Comparison of ENCODE assay signal across 7 mouse cellular contexts in genomic region chr1:59795336-59795735, GRCm38 (mm10). TPM values are rescaled to one million over a fixed set of nuclear protein-coding genes. Genes with fewer than 3 reads are reported as not detected.
DNase-seq lines count a peak whose midpoint lies in the region; ATAC-seq and TF ChIP-seq lines count a peak whose summit lies in the region.

No protein-coding gene starts in this region.

- H3K4me2 ChIP-seq in kidney, postnatal 0 days (ENCODE audit: low read length), result no peak overlapping the region
- H3K4me2 ChIP-seq in midbrain, embryonic 13.5 days (replicated peaks), result no peak overlapping the region

- DNase-seq in left cerebral cortex, adult 11 months (ENCODE audit: low spot score), result peak; percentile 45
- DNase-seq in left cerebral cortex, postnatal 36 days (ENCODE audit: low spot score in 2 of 2), result no peak
- peak; percentile 18 to 63 for DNase-seq in cerebellum, postnatal 25 days
- peak; percentile 42 for DNase-seq in kidney, postnatal 0 days (ENCODE audit: low spot score)
- peak; percentile 60 for DNase-seq in lung, postnatal 25 days (ENCODE audit: low spot score)

- TF ChIP-seq CTCF in kidney, postnatal 0 days (IDR thresholded peaks at IDR 0.05; ENCODE audit: low read depth), result no peak

- H3K4me1 ChIP-seq in kidney, postnatal 0 days (replicated peaks; ENCODE audit: insufficient read depth, low read length), result no peaks in the 10 kb centered on the region
- H3K4me1 ChIP-seq in midbrain, embryonic 13.5 days (replicated peaks), result no peaks in the 10 kb centered on the region

- intact Hi-C loops in left cerebral cortex, postnatal 36 days (cut with DNase I), result no loop called here

- no peak overlapping the region for H3K4me3 ChIP-seq in kidney, postnatal 0 days (replicated peaks; ENCODE audit: low read depth, low read length)
- H3K4me3 ChIP-seq in midbrain, embryonic 13.5 days (replicated peaks), result no peak overlapping the region

- no peak overlapping the region for H3K9ac ChIP-seq in kidney, postnatal 0 days (ENCODE audit: low read depth, low read length)
- H3K9ac ChIP-seq in midbrain, embryonic 13.5 days (replicated peaks), result no peak overlapping the region

- H3K27me3 ChIP-seq in kidney, postnatal 0 days (ENCODE audit: insufficient read depth, low read length), result no peaks in the 10 kb centered on the region
- no peaks in the 10 kb centered on the region for H3K27me3 ChIP-seq in midbrain, embryonic 13.5 days

- H3K27ac ChIP-seq in kidney, postnatal 0 days, result no peak overlapping the region
- no peak overlapping the region for H3K27ac ChIP-seq in midbrain, embryonic 13.5 days

- ATAC-seq in kidney, postnatal 0 days (replicated peaks; ENCODE audit: low FRiP score, low read depth), result no peak
- ATAC-seq in megakaryocyte progenitor cell, adult 5-6 weeks (replicated peaks; ENCODE audit: poor library complexity), result no peak
- ATAC-seq in midbrain, embryonic 13.5 days, result no peak

- H3K9me3 ChIP-seq in kidney, postnatal 0 days (replicated peaks; ENCODE audit: low read length), result no peaks in the 10 kb centered on the region
- no peaks in the 10 kb centered on the region for H3K9me3 ChIP-seq in midbrain, embryonic 13.5 days

- WGBS in kidney, postnatal 0 days, result 50% methylated on average over 1 of the region's 1 CpGs
- WGBS in midbrain, embryonic 13.5 days, result 9% methylated on average over 1 of the region's 1 CpGs

- H3K36me3 ChIP-seq in kidney, postnatal 0 days (ENCODE audit: insufficient read depth, low read length), result no peaks in the 10 kb centered on the region
- no peaks in the 10 kb centered on the region for H3K36me3 ChIP-seq in midbrain, embryonic 13.5 days

RNA-seq across cellular contexts. Expression of gene Bmpr2, which starts 32.1 kb away (rescaled TPM):
- total RNA-seq in left cerebral cortex, postnatal 36 days (2021), result 100 to 1,000 TPM in 1 of 2 experiments, 10 to 100 TPM in 1; 93.4 to 103 TPM
- 9.3 and 9.8 TPM in 2 replicates for polyA plus RNA-seq in kidney, postnatal 0 days (2015; fragmentation: Nextera tagmentation; extraction: Ambion mirVana)
- total RNA-seq in megakaryocyte progenitor cell, adult 5-6 weeks (2015), result 12.5 and 13.5 TPM in 2 replicates
- 6.0 and 6.5 TPM in 2 replicates for total RNA-seq in megakaryocyte progenitor cell, adult 5-6 weeks (2017)
- polyA plus RNA-seq in midbrain, embryonic 13.5 days (2015; fragmentation: Nextera tagmentation; extraction: Ambion mirVana), result 10.9 and 13.0 TPM in 2 replicates

Comparison
In these comparisons a context has a peak if more than half of its experiments do, and no peak if none do; other contexts are left out.
1. DNase-seq: peak in left cerebral cortex, adult 11 months (single experiment), cerebellum, postnatal 25 days (2 of 2), kidney, postnatal 0 days (single experiment) and lung, postnatal 25 days (single experiment); none in left cerebral cortex, postnatal 36 days (0 of 2).
2. RNA of gene Bmpr2, which starts 32.1 kb away (total RNA-seq): 93.4 to 103 TPM in left cerebral cortex, postnatal 36 days; 6.0 to 13.5 TPM in megakaryocyte progenitor cell, adult 5-6 weeks; every median in the first group is over 4 times any median in the second.